Mouse (Mus musculus): ENCODE results near the gene Slco1c1.

Slco1c1 gene

DNA sequence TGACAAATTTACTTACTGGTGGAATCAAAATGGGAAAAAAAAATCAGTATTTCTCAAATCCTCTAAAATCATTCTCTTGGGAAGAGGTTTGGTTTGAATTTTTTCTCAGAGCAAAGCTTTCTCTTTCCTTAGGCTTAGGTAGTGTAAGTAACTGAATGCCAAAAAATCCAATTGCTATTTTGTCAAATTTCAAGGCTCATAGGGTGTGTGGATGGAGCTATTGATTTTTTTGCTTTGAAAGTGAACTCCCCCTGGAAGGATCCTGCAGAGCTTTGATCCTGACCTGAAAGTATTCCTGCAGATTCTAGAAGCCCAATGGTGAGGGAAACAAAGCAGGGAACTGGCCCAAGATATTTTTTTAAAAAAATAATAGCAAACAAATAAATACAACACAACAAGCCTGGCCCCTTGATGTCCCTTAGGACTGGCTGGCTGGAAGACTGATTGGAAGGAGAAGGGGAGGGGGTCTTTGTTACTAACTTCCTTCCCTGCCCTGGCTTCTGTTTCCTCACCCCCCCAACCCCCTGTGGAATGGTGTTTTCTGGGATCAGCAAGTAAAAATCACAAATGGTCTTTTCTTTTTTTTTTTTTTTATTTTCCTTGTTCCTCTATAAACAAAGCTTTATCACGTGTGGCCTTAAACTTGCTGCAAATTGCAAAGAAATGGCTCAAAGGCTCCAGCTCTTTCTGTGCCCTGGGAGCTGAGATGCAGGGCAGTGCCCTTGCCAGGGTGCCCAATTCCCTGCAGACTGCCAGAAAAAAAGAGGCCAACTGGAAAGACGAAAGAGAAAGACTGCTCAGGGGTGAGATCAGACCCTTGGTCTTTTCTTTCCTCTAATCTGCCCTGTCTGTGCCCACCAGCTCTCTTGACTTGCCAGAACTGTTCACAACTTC lies at the start of gene Slco1c1:
Gene Slco1c1, plus strand, starts transcription at position 622 of the 894 bp plus-strand sequence.
- DNase-seq (ENCODE audit: low read depth, low spot score) = no peak

DNA sequence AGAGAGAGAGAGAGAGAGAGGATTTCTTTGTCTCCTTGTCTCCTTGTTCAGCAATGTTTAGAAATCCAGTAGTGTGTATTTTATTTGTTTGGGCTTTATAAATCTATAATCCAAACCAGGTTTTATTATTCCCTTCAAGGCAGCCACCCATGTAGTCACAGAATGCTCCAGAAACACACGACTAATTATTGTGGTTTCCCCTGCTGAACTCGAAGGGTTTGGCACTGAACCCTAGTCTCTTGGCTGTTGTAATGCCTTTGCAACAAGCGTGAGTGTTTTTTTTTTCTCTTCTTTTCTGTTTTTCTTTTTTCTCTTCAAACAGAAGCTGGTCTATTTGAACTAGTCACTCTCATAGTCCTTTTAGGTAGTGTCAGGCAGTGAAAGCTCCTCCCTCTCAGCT lies 49.5 kb upstream of the Slco1c1 start:
- no peak for DNase-seq (ENCODE audit: low read depth, low spot score)

DNA sequence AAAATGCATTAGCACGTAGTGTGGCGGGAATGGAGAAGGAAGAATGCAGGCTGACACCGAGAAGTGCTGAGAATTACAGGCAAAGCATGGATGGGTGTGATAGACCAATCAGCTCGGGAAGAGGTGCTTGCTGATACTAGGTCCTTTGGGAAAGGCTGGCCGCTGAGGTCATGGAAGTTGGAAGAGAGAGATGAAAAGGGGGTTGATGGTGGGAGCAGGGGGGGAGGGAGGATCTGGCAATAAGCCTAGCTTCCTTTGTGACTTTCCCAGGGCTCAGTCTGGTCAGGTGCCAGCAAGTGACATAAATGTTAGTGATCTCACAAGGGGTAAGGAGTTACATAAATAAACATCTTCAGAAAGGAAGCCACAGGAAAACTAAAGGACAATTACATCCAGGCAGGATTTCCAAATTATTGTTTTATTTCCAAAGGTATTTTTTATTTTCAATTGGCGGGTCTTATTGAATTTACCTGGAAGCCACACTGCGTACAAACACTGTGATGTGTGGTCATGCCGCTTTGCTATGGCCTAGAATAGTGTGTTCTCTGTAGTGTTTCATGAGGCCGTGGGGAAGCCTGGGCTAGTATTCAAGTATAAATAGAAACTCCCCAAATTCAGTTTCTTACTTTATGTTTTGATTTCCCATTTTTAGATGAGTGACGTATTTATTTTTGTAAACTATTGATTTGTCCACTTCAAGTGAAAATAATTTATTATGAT lies 38.7 kb upstream of the Slco1c1 start:
- no peak for DNase-seq (ENCODE audit: low read depth, low spot score)

- no peak for DNase-seq (ENCODE audit: low read depth, low spot score)
Observed at GRCm38 (mm10) chr6:141487266-141487665, 36.9 kb upstream of the Slco1c1 start.

GRCm38 (mm10) chr6:141488619-141489018 lies 35.5 kb upstream of the Slco1c1 start:
- peak; percentile 47 for DNase-seq (ENCODE audit: low read depth, low spot score)

DNA sequence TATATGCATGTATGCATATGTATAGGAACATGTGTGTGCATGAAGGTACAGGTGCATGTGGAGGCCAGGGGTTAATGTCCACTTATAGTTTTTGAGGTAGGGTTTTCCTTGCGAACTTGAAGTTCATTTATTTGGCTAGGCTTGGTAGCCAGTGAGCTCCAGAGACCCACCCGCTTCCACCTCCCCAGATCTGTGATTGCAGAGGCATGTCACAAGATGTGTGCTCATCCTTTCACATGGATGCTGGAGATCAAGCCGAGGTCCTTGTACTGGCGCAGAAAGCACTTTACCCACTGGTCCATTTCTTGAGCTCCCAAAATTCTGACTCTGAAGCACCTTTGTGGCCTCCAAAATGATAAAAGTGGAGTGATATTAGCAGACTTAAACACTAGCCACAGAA lies 29.3 kb upstream of the Slco1c1 start:
- DNase-seq (ENCODE audit: low read depth, low spot score) = no peak

DNA sequence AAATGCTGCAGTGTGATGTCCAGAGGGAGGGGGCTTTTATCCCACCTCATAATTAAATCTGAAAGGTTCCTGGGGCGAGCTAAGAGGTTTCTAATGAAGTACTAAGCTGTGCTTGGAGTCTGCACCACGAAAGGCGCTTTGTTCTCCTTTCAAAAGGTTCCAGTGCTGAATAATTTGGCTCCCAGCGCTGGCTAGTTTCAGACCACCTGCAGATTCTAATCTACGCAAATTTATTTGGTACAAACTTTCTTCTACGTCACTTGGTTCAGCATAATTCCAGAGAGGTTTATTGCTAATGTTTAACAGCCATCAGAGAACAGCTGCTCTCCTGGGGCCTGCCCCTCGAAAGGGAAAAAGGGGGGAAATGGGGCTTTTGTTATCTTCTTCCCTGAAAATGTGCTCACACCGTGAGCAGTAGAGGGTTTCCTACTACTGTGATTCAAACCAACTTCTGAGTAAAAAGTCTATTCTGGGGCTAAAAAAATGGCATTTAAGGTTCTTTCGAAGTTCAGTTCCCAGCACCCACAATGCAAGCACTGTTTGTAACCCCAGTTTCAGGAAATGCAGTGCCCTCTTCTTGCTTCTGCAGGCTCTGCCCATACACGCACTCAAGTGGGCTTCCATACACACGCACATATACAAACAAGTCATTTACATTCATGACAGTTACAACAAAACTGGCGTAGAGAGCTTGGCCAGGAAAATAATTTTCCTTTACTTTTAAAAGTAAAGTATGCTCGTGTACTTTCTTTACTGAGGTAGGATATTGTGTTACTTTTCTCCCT lies 28.3 kb upstream of the Slco1c1 start:
- no peak for DNase-seq (ENCODE audit: low read depth, low spot score)

DNA sequence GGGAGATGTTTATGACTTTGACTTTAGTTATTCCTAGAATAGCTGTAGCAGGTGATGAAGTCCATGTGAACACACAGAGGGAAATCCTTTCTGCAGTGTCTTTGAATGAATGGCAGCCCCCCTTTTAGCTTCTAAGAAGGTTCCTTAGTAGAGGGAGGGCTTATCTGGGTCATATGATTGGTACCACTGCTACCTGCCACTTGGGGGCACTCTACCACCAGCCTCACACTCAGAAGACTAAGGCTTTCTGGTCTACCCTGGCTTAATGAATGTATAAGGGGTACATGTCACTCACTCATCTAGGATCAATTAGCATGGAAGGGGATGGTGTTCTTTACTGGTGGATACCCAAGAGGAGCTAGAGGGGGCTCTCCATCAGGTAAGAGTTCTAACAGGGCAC lies 24.7 kb upstream of the Slco1c1 start:
- DNase-seq (ENCODE audit: low read depth, low spot score) = no peak

DNA sequence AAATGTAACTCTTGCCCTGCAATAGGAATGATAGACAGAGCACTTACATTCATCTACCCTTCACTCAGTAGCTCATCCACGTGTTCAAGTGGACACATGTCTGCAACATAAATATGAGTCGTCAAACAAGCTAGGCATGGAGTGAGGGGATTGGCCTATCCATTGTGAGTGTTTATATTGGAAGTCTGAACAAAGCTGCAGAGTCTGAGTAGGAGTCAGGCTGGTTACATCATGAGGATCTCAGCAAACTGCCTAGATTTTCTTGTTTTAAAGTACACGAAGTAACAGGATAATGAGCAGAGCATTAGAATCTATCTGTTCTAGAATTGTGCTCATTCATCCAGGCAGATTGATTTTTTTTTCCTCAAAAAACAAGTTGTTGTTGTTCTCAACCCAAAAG lies 23.0 kb upstream of the Slco1c1 start:
- DNase-seq (ENCODE audit: low read depth, low spot score) = no peak

DNA sequence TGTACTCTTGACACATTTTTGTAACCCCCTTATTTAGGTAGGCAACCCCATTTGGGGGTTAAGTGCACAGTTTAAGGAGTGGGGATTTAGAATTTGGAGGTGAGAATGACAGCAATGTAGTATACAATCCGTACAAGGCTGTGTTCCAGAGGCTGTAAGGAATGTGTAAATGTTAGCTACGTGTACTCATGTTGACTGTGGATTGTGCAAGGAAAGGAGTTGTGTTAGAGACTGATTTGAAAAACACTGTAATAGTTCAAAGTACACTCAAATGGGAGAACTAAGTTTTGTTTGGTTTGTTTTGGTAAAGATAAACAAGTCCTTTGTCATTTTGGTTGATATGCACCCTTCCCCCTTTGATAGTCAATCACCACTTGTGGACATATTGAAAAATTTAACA lies 1.6 kb upstream of the Slco1c1 start:
- no peak for DNase-seq (ENCODE audit: low read depth, low spot score)

GRCm38 (mm10) chr6:141525787-141526186 lies 1.6 kb downstream of the Slco1c1 start:
- no peak for DNase-seq (ENCODE audit: low read depth, low spot score)

GRCm38 (mm10) chr6:141530865-141531264 lies 6.7 kb downstream of the Slco1c1 start:
- no peak for DNase-seq (ENCODE audit: low read depth, low spot score)

GRCm38 (mm10) chr6:141537298-141537697 lies 13.1 kb downstream of the Slco1c1 start:
- no peak for DNase-seq (ENCODE audit: low read depth, low spot score)

- no peak for DNase-seq (ENCODE audit: low read depth, low spot score)
Observed at GRCm38 (mm10) chr6:141541136-141541535, 17.0 kb downstream of the Slco1c1 start.

DNA sequence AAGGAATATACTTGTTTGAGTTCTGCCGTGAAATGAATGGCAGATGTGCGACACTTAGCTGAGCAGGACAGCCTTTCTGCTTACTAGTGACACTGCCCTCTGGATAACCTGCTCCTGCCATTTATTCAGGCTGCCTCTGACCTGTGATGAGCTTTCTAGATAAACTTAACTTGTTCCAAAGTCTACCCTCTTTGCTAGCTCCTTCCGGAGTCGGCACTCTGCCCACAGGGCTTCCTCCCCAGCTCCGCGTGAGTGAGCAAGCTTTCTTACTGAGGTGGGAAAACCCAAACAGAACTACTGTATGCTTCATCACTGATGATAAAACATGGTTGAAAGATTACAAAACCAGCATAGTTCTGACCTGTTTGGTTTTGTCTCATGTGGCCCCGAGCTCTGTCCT lies 19.2 kb downstream of the Slco1c1 start:
- no peak for DNase-seq (ENCODE audit: low read depth, low spot score)

- DNase-seq (ENCODE audit: low read depth, low spot score) = no peak
Observed at GRCm38 (mm10) chr6:141558118-141558517, 34.0 kb downstream of the Slco1c1 start.

- no peak for DNase-seq (ENCODE audit: low read depth, low spot score)
Observed at GRCm38 (mm10) chr6:141567366-141567765, 43.2 kb downstream of the Slco1c1 start.

- no peak for DNase-seq (ENCODE audit: low read depth, low spot score)
Observed at GRCm38 (mm10) chr6:141567852-141568558, 43.8 kb downstream of the Slco1c1 start.

- no peak for DNase-seq (ENCODE audit: low read depth, low spot score)
Observed at GRCm38 (mm10) chr6:141568559-141568946, 44.4 kb downstream of the Slco1c1 start.

DNA sequence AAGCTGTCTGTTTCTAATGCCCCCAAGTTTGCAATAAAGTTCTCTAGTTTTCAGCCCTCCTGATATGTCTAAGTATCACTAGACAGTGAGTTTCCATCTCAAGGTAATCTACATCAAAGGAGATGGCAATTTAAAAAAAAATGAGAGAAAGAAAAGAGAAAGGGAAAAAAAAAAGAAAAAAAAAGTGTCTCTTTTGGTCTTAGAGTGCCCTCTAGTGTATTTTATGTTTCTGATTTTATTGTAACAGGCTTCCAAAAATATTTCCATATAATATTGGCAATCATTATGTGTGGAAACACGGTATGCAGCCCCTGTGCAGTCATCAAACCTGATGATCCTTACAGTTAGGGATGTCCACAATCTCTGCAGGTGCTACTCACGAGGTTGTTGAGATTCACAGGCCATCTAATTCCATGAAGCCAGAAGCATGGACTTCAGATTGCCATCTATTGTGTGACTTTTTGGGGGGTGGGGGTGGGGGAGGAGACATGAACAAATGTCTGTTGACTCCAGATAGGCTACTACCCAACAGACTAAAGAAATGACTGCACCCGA lies 52.6 kb downstream of the Slco1c1 start:
- DNase-seq (ENCODE audit: low read depth, low spot score) = no peak

GRCm38 (mm10) chr6:141584791-141585403 lies 60.7 kb downstream of the Slco1c1 start:
- no peak for DNase-seq (ENCODE audit: low read depth, low spot score)
